Mouse (Mus musculus): Measurements from ENCODE around the gene Cobll1. TPM values are rescaled to one million over a fixed set of nuclear protein-coding genes. Genes with fewer than 3 reads are reported as not detected.

Cobll1 gene
- total RNA-seq, 2 experiments from 2014 or later = 264 to 353 TPM

GRCm38 (mm10) chr2:65090986-65091385, 148.2 kb downstream of the Cobll1 start:
- no peak for DNase-seq

GRCm38 (mm10) chr2:65087197-65087596, 152.0 kb downstream of the Cobll1 start:
- no peak for DNase-seq

DNA sequence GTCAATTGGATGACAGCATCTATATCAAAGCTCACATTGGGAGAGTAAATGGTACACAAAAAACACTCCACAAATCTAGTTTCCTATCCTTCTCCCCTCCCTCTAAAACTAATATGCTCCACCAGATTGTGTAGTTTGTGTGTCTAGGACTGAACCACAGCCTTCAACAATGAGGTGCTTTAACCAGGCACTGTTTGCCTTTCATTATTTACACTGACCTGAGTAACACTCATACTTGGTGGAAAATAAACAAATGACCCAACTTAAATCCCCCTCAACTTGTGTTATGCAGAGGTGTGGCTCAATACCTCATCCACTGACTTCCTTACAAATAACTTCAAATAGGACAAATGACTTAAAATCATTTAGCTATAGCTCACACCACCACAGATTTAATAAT, 155.8 kb downstream of the Cobll1 start:
- DNase-seq = no peak

DNA sequence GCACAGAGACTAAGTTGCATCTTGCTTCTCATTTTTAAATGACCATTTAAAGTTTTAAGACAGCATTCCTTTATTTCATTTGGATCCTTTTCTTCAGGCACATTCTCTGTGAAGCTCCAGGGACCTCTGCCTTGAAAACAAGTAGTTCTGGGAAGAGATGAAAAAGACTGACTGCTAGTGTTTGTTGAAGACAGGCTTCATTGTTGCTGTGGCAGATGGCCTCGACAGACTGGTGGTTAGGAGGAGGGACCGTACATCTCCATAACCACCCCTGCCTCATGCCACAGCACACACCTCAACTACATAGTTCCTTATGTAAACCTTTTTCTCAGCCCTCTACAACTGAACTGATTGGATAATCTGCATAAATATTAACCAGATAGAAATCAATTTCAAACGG, 161.7 kb downstream of the Cobll1 start:
- no peak for DNase-seq

- no peak for DNase-seq
These were observed 163.4 kb downstream of the Cobll1 start for GRCm38 (mm10) chr2:65075840-65076239.

DNA sequence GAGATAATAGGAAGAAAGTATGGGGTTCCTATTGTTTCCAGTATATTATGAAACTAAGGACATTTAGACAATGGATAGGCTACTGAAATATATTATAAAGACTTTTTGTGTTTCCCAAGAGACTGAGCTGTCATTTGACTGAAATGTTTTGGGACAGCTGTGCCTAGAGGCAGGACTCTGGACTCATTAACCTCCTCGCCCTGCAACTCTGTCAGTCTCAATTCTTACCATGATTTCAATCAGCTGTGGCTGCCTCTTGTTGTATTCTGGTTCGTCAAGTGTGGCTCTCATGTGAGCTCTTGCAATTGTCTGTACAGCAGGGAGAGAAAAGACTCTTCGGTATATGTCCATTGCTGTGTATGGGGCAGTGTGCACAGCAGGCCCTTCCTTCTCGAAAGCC, 163.8 kb downstream of the Cobll1 start:
- DNase-seq = no peak

DNA sequence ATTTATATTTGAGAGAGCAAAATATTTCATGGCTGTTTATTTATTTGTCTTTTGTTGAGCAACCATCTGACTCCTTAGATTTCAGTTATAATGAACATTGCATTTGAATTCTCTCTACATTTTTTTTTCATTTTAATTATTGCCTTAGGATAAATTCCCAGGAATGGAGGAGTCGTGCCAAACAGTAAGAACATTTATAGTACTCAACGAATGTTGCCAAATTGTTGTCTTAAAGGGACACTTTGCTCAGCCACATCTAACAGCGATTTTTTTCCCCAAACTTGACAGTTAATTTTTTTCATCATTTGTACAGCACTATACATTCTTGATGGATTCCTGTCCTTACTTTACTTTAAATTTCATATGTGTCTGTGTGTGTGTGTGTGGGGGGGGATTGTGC, 167.0 kb downstream of the Cobll1 start:
- no peak for DNase-seq

- DNase-seq = no peak
These were observed 185.4 kb downstream of the Cobll1 start for GRCm38 (mm10) chr2:65053764-65054163.

GRCm38 (mm10) chr2:65052191-65053012, 186.8 kb downstream of the Cobll1 start:
- DNase-seq = no peak

GRCm38 (mm10) chr2:65050776-65051175, 188.4 kb downstream of the Cobll1 start:
- no peak for DNase-seq

DNA sequence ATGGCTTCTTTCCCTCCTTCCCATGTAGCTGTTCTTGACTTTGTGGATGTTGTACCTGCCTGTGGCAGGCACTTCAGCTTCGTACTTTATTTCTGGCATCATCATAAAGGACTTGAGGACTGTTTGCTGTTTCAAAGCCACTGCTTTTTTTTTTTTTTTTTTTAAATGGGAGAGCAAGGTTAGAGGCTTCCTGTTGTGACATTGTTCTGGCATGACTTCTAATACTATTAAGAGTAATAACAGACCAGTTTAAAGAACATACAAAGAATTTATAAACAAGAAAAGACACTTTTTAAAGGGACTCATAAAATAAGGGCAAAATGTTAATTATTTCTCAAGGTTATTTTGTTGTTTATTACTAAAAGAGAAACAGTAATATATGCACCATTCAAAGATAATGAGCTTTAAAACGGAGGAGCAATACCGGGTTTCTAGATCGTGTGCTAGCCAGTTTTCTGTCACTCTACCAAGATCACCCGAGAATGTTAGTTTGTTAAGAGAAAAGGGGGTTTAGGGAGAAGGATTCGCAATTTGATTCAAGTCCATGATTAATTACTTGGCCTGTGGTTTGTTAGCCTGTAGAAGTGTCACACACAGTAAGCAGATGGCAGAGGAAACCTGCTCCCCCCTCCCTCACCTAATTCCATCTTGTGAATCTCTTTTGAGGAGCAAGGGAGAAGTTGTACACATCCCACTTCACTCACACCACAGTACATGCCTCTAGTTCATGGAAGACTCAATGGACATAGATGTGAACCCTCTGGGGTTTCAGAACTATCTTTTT, 190.8 kb downstream of the Cobll1 start:
- no peak for DNase-seq

Other genes with a start within 250 kb of the Cobll1 start
- gene Grb14, start 214.4 kb downstream of the Cobll1 start, total RNA-seq (2021) = 10 to 100 TPM; 19.6 to 41.5 TPM
- 10 to 100 TPM; 14.7 to 19.4 TPM for gene Slc38a11, start 124.6 kb upstream of the Cobll1 start, total RNA-seq (2021)

All from adrenal gland, postnatal 36 days (tissue).